Mouse (Mus musculus): ENCODE measurements at regions not wholly inside any gene's neighbourhood (a gene's known extent, or its start where the extent isn't known, plus 50 kb on each side); places are given as distances from the start of the nearest gene placed in this dataset.

DNA sequence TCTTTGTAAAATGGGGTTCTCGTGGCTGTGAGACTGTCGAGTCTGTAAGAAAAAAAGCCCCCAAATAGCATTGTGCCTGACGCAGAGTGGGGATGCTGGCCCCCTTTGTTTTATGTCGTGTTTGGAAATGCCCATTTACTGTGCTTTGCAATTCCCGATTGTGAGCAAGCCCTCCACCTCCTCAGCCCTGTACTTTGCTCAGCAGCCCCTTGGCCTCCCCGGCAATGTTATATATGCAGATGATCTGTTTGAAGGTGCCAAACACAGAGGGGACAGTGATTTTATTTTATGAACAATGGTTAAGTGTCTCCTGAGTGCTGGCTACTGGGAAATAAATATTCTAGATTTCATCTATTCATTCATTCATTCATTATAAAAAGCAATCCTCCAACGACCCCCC is 477.6 kb downstream of the Prss52 start:
- no peak for TF ChIP-seq CTCF (IDR thresholded peaks at IDR 0.05; ENCODE audit: control insufficient read depth, insufficient read depth, insufficient replicate concordance, low read depth, low read length)
- no peak for TF ChIP-seq POLR2A (IDR thresholded peaks at IDR 0.05; ENCODE audit: control insufficient read depth, low read depth, low read length)

Data from testis, adult 2 months (tissue).